Mouse (Mus musculus) layer of hippocampus, adult 8-10 months (tissue): ENCODE data around the gene Ccdc172. TPM values are rescaled to one million over a fixed set of nuclear protein-coding genes. Genes with fewer than 3 reads are reported as not detected.

Source experiments
- DNase-seq, 2 experiments: peaks; one replicate each; pipeline ENCODE4 v3.0.0; 2022; ENCODE audit warnings: low spot score in 2 of 2
- total RNA-seq, 4 experiments: library from RNA; stranded (reverse); gene quantifications; 2 replicates each; pipeline ENCODE4 v1.2.4; 2022

Ccdc172 gene
- total RNA-seq, 4 experiments from 2014 or later, result not detected

DNA sequence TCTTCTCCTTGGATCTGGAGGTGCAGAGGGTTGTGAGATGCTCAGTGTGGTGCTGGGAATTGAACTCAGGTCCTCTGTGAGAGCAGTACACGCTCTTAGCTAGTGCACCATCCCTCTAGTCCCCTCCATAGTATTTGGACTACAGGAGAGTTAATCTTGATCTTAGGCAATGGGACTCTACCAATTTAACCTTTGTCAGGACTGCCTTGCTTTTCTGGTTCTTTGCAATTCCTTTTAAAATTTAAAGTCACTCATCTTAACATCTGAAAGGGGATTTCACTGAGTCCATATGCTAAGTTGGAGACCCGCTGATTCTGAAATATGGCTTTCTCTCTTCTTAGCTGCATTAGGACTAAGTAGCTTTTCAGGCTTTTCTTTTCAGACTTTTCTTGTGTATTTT lies 59.8 kb downstream of the Ccdc172 start:
- no peak for DNase-seq

DNA sequence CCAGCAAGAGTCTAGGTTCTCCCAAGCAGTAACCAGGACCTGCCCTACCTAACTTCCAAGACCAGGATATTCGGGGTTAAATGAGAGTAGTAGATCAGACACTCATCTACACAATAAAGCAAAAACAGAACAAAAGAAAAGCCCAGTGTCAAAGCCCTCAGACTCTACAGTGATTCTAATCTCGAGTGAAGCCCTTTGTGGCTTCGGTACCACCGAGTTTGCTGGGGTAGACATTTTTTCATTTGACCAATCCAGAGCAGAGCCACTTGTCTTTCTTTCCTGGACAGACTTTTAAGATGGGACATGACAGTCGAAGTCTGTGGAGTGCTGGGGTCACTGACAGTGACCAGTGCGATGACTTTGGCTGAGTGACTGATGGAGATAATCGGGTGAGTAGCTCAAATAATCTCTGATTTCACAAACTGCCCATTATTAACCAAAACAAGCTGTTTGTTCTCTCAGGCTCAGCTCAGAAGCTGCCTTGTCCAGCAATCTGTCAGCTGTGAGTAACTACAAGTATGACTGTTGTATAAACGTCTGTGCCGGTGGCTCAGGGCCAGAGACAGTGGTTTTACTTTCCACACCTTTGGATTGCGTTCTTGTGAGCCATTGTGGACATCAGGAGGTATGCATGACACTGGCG lies 60.8 kb downstream of the Ccdc172 start:
- DNase-seq, result peak in 1 of 2 experiments; percentile 41

DNA sequence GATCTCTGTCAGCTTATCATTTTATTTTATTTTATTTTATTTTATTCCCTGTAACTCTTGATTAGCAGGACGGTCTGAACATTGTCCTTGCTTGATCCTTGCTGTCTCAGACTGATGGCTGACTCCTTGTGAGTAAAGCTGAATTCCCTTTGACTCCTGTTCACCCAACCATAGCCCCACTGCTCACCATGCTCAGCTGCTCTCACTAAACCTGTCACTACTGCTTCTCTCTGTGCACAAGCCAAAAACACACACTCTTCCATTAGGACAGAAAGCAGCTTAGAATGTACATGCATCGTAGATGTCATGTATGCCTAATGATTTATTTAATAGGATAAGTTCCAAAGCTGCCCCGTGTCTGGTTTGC lies 61.3 kb downstream of the Ccdc172 start:
- no peak for DNase-seq

DNA sequence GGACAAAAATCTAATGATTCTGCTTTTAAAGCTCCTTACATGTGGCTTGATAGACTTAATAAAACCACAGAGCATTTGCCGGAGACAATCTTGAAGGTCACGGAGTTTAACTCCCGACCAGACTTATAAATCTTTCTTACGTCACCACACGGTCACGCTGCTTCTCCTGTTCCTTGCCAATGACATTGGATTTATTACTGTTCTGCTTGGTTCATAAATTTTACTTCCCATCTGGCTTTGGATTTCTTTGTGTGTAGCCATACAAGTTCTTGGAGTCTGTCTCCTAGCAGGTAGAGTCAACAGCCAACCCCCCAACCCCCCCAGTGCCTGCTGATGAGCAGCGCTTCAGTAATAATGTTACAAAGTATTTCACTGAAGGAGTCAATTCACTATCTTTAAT lies 70.2 kb downstream of the Ccdc172 start:
- DNase-seq, result no peak

DNA sequence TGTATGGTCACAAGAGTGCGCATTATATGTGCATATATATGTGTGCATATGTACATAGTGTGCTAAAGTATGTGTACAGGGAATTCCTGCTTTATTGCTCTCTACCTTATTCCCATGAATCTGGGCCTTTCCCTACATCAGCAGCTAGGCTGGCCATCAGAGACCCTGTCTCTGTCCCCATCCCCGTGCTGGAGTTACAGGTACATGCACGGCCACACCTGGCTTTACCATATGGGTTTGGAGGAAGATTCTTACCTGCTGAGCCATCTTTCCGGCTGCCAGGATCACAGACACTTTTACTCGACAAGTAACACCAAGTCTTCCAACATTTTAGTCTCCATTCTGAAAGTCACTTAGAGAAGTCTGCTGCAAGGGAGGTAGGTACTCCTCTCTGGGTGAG lies 71.2 kb downstream of the Ccdc172 start:
- DNase-seq, result no peak

DNA sequence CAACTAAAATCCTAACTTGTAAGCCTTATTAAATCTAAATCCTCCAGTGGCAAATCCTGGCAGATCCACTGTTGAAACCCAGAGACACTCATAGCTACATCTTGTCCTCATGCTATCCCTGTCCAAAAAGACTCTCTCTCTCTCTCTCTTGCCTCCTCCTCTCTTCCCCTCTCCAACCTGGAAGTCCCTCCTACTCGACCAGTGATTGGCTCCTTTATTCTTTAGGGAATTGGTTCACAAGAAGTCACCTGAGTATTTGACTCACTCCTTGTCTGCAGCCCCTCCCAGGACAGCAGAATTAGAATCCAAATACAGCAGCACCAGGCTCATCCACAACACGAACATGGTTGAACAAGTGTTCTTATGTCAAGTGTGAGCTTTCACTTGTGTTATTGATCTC lies 74.3 kb downstream of the Ccdc172 start:
- DNase-seq, result no peak

DNA sequence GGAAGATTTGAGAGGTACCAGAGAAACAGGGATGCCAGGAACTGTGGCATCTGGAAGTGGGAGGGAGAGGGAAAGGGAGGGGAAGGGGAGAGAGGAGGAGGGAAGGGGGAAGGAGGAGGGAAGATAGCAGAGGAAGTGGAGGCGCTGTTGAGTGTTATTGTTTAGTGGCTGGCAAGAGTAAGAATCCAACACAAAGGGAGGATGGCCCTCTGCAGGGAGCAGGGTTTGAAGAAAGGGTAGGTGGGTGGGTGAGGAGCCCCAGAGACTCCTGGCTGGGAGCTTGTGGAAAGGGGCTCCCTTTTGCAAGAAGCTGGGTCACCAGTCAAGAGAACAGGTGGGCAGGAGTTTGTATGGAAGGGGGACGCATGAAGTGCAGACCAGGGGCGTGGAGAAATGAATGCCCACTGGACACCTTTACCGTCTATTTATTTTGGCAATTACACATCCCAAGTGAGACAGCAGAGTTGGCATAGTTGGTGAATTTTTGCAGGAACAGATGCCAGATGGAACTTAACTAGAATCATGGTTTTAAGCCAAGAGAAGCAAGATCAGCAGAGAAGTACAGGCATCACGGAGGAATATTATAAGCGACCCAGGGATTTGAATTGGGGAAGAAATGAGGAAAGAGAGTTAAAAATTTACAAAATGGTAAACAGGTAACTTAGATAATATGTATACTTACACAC lies 78.6 kb downstream of the Ccdc172 start:
- DNase-seq, result peak; percentile 44 to 53

DNA sequence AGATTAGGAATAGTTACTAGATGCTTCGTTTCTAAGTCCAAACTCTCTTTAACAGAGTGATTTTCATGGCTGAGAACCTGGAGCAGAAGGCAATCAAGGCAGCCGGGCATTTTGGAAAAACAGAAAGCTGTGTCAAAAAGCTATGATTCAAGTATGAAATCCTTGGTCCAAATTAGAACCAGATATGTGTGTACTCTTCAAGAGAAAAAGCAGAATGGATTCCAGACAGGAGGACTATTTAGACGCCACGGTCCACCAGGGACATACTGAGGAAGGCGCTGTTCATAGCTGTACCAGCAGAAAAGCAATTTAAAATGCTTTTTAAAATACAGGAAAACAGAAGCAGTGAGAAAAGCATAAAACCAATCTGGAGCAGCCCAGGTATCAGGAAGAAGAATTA lies 88.6 kb downstream of the Ccdc172 start:
- DNase-seq, result no peak

Other genes with a start within 250 kb of the Ccdc172 start
- gene Gfra1, start 56.1 kb upstream of the Ccdc172 start, total RNA-seq, result 10 to 100 TPM; 57.6 to 72.0 (median 68.2) TPM
- gene Pnlip, start 140.5 kb downstream of the Ccdc172 start, total RNA-seq, result 1 to 10 TPM in 3 of 4 experiments, under 1 TPM in 1; 0.89 to 1.7 (median 1.3) TPM
- not detected for gene Pnliprp1, start 216.9 kb downstream of the Ccdc172 start, total RNA-seq
- under 1 TPM; 0.20 to 0.49 (median 0.23) TPM for gene Pnliprp2, start 247.7 kb downstream of the Ccdc172 start, total RNA-seq